Mouse (Mus musculus): ENCODE results near the gene Mgat4c. TPM values are rescaled to one million over a fixed set of nuclear protein-coding genes. Genes with fewer than 3 reads are reported as not detected.
"Not testable (repeated sequence)": the region's sequence is repeated elsewhere in the genome, so short reads cannot be mapped to it uniquely, and the experiment has no call there.

The Mgat4c gene
- total RNA-seq, 2 experiments from 2014 or later = not detected

DNA sequence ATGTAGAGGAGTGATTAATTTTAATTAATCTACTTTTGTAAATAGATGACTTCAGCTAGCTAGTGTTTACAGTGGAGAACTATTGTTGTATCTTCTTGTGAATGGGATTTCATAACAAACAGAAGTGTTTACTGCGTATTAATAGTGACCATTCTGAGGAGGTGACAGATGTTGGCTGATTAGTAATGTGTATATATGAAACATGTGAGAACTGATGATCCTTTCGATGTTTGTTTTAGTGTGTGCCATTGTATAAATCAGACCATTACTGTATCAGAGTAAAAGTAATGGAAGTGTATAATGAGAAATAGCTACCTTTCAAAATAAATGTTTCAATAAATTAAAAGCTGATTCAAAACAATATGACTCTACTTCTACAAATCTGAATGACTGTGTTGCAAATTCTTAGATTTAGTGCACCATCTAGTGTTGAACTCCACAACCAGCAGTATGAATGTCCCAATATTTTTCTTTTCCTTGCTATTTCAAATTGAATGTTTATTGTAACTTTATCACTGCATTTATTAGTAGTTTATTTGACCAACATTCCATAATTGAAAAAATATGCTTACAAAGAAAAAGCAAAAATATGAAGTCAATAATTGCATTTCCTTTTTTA is 736.5 kb downstream of the Mgat4c start:
- intact Hi-C loops (cut with DNase I) = no loop called here
- DNase-seq (ENCODE audit: low spot score) = no peak

DNA sequence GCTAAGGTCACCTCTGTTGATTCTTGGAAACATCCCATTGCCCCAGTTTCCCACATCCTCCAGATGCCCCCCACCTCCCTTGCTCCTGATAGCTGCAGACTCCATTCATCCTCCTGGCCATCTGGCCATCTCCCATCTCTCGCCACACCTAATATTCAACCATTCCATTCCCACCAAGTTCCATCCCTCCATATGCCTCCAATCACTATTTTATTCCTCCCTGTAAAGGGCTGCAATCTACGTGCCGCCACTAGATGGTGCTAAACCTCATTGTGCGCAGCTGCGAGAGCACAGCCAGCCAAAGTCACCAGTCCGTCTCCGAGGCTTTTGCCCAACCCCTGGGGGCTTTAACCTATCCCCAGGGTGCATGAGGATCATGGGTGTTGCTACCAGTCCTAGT is 753.8 kb downstream of the Mgat4c start:
- not testable (repeated sequence) for DNase-seq (ENCODE audit: low spot score)

DNA sequence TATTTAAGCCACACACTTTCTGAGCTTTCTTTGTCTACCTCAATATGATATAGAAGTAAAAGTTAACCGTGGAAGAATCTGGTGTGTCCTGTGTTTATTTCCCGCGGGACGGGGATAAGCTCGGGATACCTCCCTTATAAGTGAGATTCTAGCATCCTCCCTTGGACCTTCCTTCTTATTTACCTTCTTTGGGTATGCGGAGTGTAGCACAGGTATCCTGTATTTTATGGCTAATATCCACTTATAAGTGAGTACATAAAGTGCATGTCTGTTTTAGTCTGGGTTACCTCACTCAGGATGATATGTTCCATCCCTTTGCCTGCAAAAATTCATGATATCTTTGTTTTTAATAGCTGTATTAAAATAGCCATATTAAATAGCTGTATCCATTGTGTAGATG is 754.2 kb downstream of the Mgat4c start:
- intact Hi-C loops (cut with DNase I); DNase-seq (ENCODE audit: low spot score): not testable (repeated sequence)

More for the DNA sequence above, 753.8 kb downstream of the Mgat4c start:
- intact Hi-C loops (cut with DNase I) = not testable (repeated sequence)

Small RNA genes within 50 kb of the gene (microRNA-seq; reads per million reads assigned to microRNA genes)
- not detected for gene Mir3059
